10 mouse cellular contexts compared by ENCODE assay signal in the genomic region with DNA sequence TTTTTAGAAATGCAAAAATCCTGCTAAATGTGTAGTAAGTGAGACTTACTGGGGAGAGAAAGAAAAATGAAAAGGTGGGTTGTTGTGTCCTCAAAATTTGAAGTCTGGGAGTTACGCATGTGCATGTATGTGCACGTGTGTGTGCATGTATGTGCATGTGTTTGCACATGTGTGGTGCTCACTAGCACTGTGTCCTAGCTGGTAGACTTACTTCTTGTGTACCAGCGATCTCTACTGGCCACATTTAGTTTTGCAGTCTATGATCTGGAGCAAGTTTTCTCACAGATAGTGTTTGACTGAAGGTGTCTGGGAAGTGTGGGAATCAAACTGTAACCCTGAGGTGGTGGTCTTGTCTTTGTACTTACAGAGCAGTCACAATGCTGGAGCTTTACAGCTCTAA. TPM values are rescaled to one million over a fixed set of nuclear protein-coding genes. Genes with fewer than 3 reads are reported as not detected.
DNase-seq lines count a peak whose midpoint lies in the region; ATAC-seq and TF ChIP-seq lines count a peak whose summit lies in the region.
"Had no signal": no experiment of that assay in that cellular context is flagged by ENCODE, and none has a peak within 500 bp of the region (broad histone marks: within the 10 kb centered on the region; RNA-seq: fewer than 3 reads in every experiment).

No protein-coding gene starts in this region.

- H3K4me3 ChIP-seq in hindbrain, embryonic 11.5 days (ENCODE audit: low read depth, low read length) = no peak overlapping the region
- H3K4me3 ChIP-seq in hindbrain, embryonic 16.5 days (ENCODE audit: low read length) = no peak overlapping the region
- no peak overlapping the region for H3K4me3 ChIP-seq in CH12.LX (replicated peaks in 1 of 3; ENCODE audit: low read depth in 2 of 3, low read length in 2 of 3, poor library complexity in 1 of 3)
- H3K4me3 ChIP-seq in embryonic facial prominence, embryonic 14.5 days (ENCODE audit: low read depth, low read length) = no peak overlapping the region
- H3K4me3 ChIP-seq: embryonic facial prominence, embryonic 15.5 days; lung, embryonic 15.5 days had no signal

- 34% methylated on average over 3 of the region's 3 CpGs for WGBS in hindbrain, embryonic 11.5 days
- WGBS in hindbrain, embryonic 16.5 days = 31% methylated on average over 3 of the region's 3 CpGs
- 25% methylated on average over 3 of the region's 3 CpGs for WGBS in embryonic facial prominence, embryonic 14.5 days

- no peaks in the 10 kb centered on the region for H3K36me3 ChIP-seq in hindbrain, embryonic 11.5 days (ENCODE audit: control insufficient read depth, insufficient read depth, low read length)
- no peaks in the 10 kb centered on the region for H3K36me3 ChIP-seq in hindbrain, embryonic 16.5 days (ENCODE audit: control insufficient read depth, insufficient read depth, low read length)
- H3K36me3 ChIP-seq in CH12.LX (replicated peaks in 1 of 2; ENCODE audit: control insufficient read depth in 1 of 2, insufficient read depth in 1 of 2, low read length in 1 of 2) = no peaks in the 10 kb centered on the region
- no peaks in the 10 kb centered on the region for H3K36me3 ChIP-seq in embryonic facial prominence, embryonic 14.5 days (ENCODE audit: control insufficient read depth, insufficient read depth, low read length)
- H3K36me3 ChIP-seq: embryonic facial prominence, embryonic 15.5 days; lung, embryonic 15.5 days had no signal

- no peak overlapping the region for H3K9ac ChIP-seq in hindbrain, embryonic 11.5 days (ENCODE audit: low read depth, low read length)
- no peak overlapping the region for H3K9ac ChIP-seq in hindbrain, embryonic 16.5 days (ENCODE audit: low read depth, low read length)
- no peak overlapping the region for H3K9ac ChIP-seq in CH12.LX (ENCODE audit: insufficient read depth, low read depth)
- H3K9ac ChIP-seq in embryonic facial prominence, embryonic 14.5 days (ENCODE audit: low read depth, low read length) = no peak overlapping the region
- H3K9ac ChIP-seq: embryonic facial prominence, embryonic 15.5 days; lung, embryonic 15.5 days had no signal

- no peak for TF ChIP-seq EP300 in CH12.LX (IDR thresholded peaks at IDR 0.05; ENCODE audit: low read length)

- H3K27ac ChIP-seq in hindbrain, embryonic 11.5 days (ENCODE audit: low read depth, low read length) = no peak overlapping the region
- H3K27ac ChIP-seq in hindbrain, embryonic 16.5 days (ENCODE audit: low read depth, low read length) = no peak overlapping the region
- no peak overlapping the region for H3K27ac ChIP-seq in CH12.LX (ENCODE audit: insufficient read depth, low read depth)
- H3K27ac ChIP-seq in embryonic facial prominence, embryonic 14.5 days (replicated peaks; ENCODE audit: low read depth, low read length) = no peak overlapping the region
- H3K27ac ChIP-seq: embryonic facial prominence, embryonic 15.5 days; lung, embryonic 15.5 days had no signal

- H3K79me2 ChIP-seq in CH12.LX (replicated peaks; ENCODE audit: control insufficient read depth, extremely low read depth, insufficient read depth, poor library complexity, severe bottlenecking) = no peaks in the 10 kb centered on the region

- TF ChIP-seq RAD21 in CH12.LX (IDR thresholded peaks at IDR 0.05; ENCODE audit: low read depth, low read length) = peak; percentile 94

- H3K9me3 ChIP-seq in hindbrain, embryonic 11.5 days (ENCODE audit: control insufficient read depth, low read length) = no peaks in the 10 kb centered on the region
- H3K9me3 ChIP-seq in hindbrain, embryonic 16.5 days (ENCODE audit: control insufficient read depth, low read length) = no peaks in the 10 kb centered on the region
- no peaks in the 10 kb centered on the region for H3K9me3 ChIP-seq in CH12.LX (replicated peaks; ENCODE audit: low read length)
- H3K9me3 ChIP-seq in embryonic facial prominence, embryonic 14.5 days (ENCODE audit: control insufficient read depth, low read length) = no peaks in the 10 kb centered on the region
- H3K9me3 ChIP-seq: embryonic facial prominence, embryonic 15.5 days; lung, embryonic 15.5 days had no signal

- dilution Hi-C loops in CH12.LX (cut with MboI; ENCODE audit: extremely low pct_ligation_motif_present, extremely low pct_unique_long_range_greater_than_20kb, low sequenced_read_pairs) = no loop called here

- DNase-seq in hindbrain, embryonic 11.5 days (ENCODE audit: low spot score) = peak; percentile 60
- peak; percentile 55 for DNase-seq in CH12.LX (ENCODE audit: extremely low read depth)
- DNase-seq in adrenal gland, postnatal 14 days = peak; percentile 26
- peak; percentile 40 for DNase-seq in embryonic facial prominence, embryonic 14.5 days (ENCODE audit: low spot score)
- DNase-seq in layer of hippocampus, adult 8-10 months (ENCODE audit: low spot score in 2 of 2) = peak; percentile 4

- TF ChIP-seq CTCF in CH12.LX (conservative IDR thresholded peaks at IDR 0.05 in 1 of 2, IDR thresholded peaks at IDR 0.05 in 1 of 2; ENCODE audit: low read depth in 2 of 2, low read length in 2 of 2) = peak; percentile 82 to 85

- no peaks in the 10 kb centered on the region for H3K4me1 ChIP-seq in hindbrain, embryonic 11.5 days (replicated peaks; ENCODE audit: control insufficient read depth, insufficient read depth, low read length)
- no peaks in the 10 kb centered on the region for H3K4me1 ChIP-seq in hindbrain, embryonic 16.5 days (ENCODE audit: control insufficient read depth, insufficient read depth, low read depth, low read length)
- H3K4me1 ChIP-seq in CH12.LX (ENCODE audit: control insufficient read depth in 1 of 2, insufficient read depth in 2 of 2) = no peaks in the 10 kb centered on the region
- no peaks in the 10 kb centered on the region for H3K4me1 ChIP-seq in embryonic facial prominence, embryonic 14.5 days (ENCODE audit: control insufficient read depth, insufficient read depth, low read length)
- H3K4me1 ChIP-seq: embryonic facial prominence, embryonic 15.5 days; lung, embryonic 15.5 days had no signal

- H3K27me3 ChIP-seq in hindbrain, embryonic 11.5 days (ENCODE audit: control insufficient read depth, insufficient read depth, low read length) = no peaks in the 10 kb centered on the region
- H3K27me3 ChIP-seq in hindbrain, embryonic 16.5 days (replicated peaks; ENCODE audit: control insufficient read depth, insufficient read depth, low read length) = no peaks in the 10 kb centered on the region
- peaks cover 11% of the 10 kb centered on the region for H3K27me3 ChIP-seq in CH12.LX (replicated peaks)
- H3K27me3 ChIP-seq in embryonic facial prominence, embryonic 14.5 days (replicated peaks; ENCODE audit: control insufficient read depth, insufficient read depth, low read length) = no peaks in the 10 kb centered on the region
- H3K27me3 ChIP-seq: embryonic facial prominence, embryonic 15.5 days; lung, embryonic 15.5 days had no signal

- in situ Hi-C loops in CH12.LX (cut with MboI; ENCODE audit: low pct_ligation_motif_present, low pct_unique_long_range_greater_than_20kb, low sequenced_read_pairs) = loop anchor here (10.0 kb wide), 1 partner anchor 145 kb away; no protein-coding TSS in a partner anchor

- no peak for TF ChIP-seq POLR2A in CH12.LX (IDR thresholded peaks at IDR 0.05; ENCODE audit: low read depth, low read length)

- ATAC-seq in hindbrain, embryonic 11.5 days (ENCODE audit: low FRiP score) = no peak
- no peak for ATAC-seq in hindbrain, embryonic 16.5 days
- ATAC-seq in embryonic facial prominence, embryonic 14.5 days (ENCODE audit: low read depth) = no peak
- ATAC-seq in neutrophil, adult 5-6 weeks (ENCODE audit: extremely low read depth, insufficient number of reproducible peaks, low FRiP score, poor library complexity, severe bottlenecking) = peak; percentile 51; the same call in 1 of the 2 replicates
- no peak for ATAC-seq in inflammation-experienced regulatory T-cells, adult 6 months

- no peak overlapping the region for H3K4me2 ChIP-seq in hindbrain, embryonic 11.5 days (replicated peaks; ENCODE audit: low read depth, low read length)
- no peak overlapping the region for H3K4me2 ChIP-seq in hindbrain, embryonic 16.5 days (ENCODE audit: low read length)
- H3K4me2 ChIP-seq in CH12.LX (ENCODE audit: insufficient read depth, low read depth, poor library complexity, severe bottlenecking) = no peak overlapping the region
- no peak overlapping the region for H3K4me2 ChIP-seq in embryonic facial prominence, embryonic 14.5 days (ENCODE audit: low read depth, low read length)
- H3K4me2 ChIP-seq: embryonic facial prominence, embryonic 15.5 days; lung, embryonic 15.5 days had no signal

RNA-seq across cellular contexts. Expression of gene Olfr215, which starts 14.2 kb away (rescaled TPM):
- not detected in 2 replicates for polyA plus RNA-seq in hindbrain, embryonic 11.5 days (2014; fragmentation: Nextera tagmentation; extraction: Ambion mirVana)
- not detected in 2 replicates for polyA plus RNA-seq in hindbrain, embryonic 16.5 days (2015; fragmentation: Nextera tagmentation; extraction: Ambion mirVana)
- total RNA-seq in CH12.LX (2012; rRNA removed) = not detected in 2 replicates
- total RNA-seq in CH12.LX (2014; rRNA removed) = not detected in 2 replicates
- polyA plus RNA-seq in CH12.LX (2012; ENCODE audit: insufficient read length, low read depth) = not detected in 2 replicates
- not detected in 2 replicates for total RNA-seq in adrenal gland, postnatal 14 days (2021)
- not detected in 2 replicates for polyA plus RNA-seq in embryonic facial prominence, embryonic 14.5 days (2014; fragmentation: Nextera tagmentation; extraction: Ambion mirVana)
- not detected for total RNA-seq in layer of hippocampus, adult 8-10 months (2022)
- total RNA-seq in neutrophil, adult 5-6 weeks (2017) = not detected in 2 replicates
- not detected for polyA plus RNA-seq in inflammation-experienced regulatory T-cells, adult 6 months (2017; shearing (Covaris generic))
- polyA plus RNA-seq: embryonic facial prominence, embryonic 15.5 days; lung, embryonic 15.5 days had no signal

RNA-seq across cellular contexts. Expression of gene Olfr214, which starts 15.8 kb away (rescaled TPM):
- polyA plus RNA-seq in hindbrain, embryonic 11.5 days (2014; fragmentation: Nextera tagmentation; extraction: Ambion mirVana) = not detected in 2 replicates
- polyA plus RNA-seq in hindbrain, embryonic 16.5 days (2015; fragmentation: Nextera tagmentation; extraction: Ambion mirVana) = not detected in 2 replicates
- total RNA-seq in CH12.LX (2012; rRNA removed) = not detected in 2 replicates
- total RNA-seq in CH12.LX (2014; rRNA removed) = not detected in 2 replicates
- polyA plus RNA-seq in CH12.LX (2012; ENCODE audit: insufficient read length, low read depth) = not detected in 2 replicates
- not detected in 2 replicates for total RNA-seq in adrenal gland, postnatal 14 days (2021)
- not detected in 2 replicates for polyA plus RNA-seq in embryonic facial prominence, embryonic 14.5 days (2014; fragmentation: Nextera tagmentation; extraction: Ambion mirVana)
- total RNA-seq in layer of hippocampus, adult 8-10 months (2022) = not detected
- not detected in 2 replicates for total RNA-seq in neutrophil, adult 5-6 weeks (2017)
- not detected for polyA plus RNA-seq in inflammation-experienced regulatory T-cells, adult 6 months (2017; shearing (Covaris generic))
- polyA plus RNA-seq: embryonic facial prominence, embryonic 15.5 days; lung, embryonic 15.5 days had no signal

RNA-seq across cellular contexts. Expression of gene Gm5580, which starts 18.9 kb away (rescaled TPM):
- 0.36 and 0.54 TPM in 2 replicates for polyA plus RNA-seq in hindbrain, embryonic 11.5 days (2014; fragmentation: Nextera tagmentation; extraction: Ambion mirVana)
- 0.22 and 0.96 TPM in 2 replicates for polyA plus RNA-seq in hindbrain, embryonic 16.5 days (2015; fragmentation: Nextera tagmentation; extraction: Ambion mirVana)
- total RNA-seq in CH12.LX (2012; rRNA removed) = 0.80 and 1.1 TPM in 2 replicates
- total RNA-seq in CH12.LX (2014; rRNA removed) = 2.9 and 3.7 TPM in 2 replicates
- polyA plus RNA-seq in CH12.LX (2012; ENCODE audit: insufficient read length, low read depth) = 0.29 and 0.56 TPM in 2 replicates
- 2.7 and 4.7 TPM in 2 replicates for total RNA-seq in adrenal gland, postnatal 14 days (2021)
- 0.35 and 0.38 TPM in 2 replicates for polyA plus RNA-seq in embryonic facial prominence, embryonic 14.5 days (2014; fragmentation: Nextera tagmentation; extraction: Ambion mirVana)
- 1 to 10 TPM; 1.7 to 3.0 (median 2.6) TPM for total RNA-seq in layer of hippocampus, adult 8-10 months (2022)
- not detected in 2 replicates for total RNA-seq in neutrophil, adult 5-6 weeks (2017)
- polyA plus RNA-seq in inflammation-experienced regulatory T-cells, adult 6 months (2017; shearing (Covaris generic)) = under 1 TPM in 1 of 3 experiments, not detected in 2; 0.26 TPM

RNA-seq across cellular contexts. Expression of gene Olfr213, which starts 31.6 kb away (rescaled TPM):
- polyA plus RNA-seq in hindbrain, embryonic 11.5 days (2014; fragmentation: Nextera tagmentation; extraction: Ambion mirVana) = not detected in 2 replicates
- polyA plus RNA-seq in hindbrain, embryonic 16.5 days (2015; fragmentation: Nextera tagmentation; extraction: Ambion mirVana) = not detected in 2 replicates
- total RNA-seq in CH12.LX (2012; rRNA removed) (not detected in 2 replicates), CH12.LX (2014; rRNA removed) (not detected in 2 replicates)
- polyA plus RNA-seq in CH12.LX (2012; ENCODE audit: insufficient read length, low read depth) = not detected in 2 replicates
- total RNA-seq in adrenal gland, postnatal 14 days (2021) = not detected in 2 replicates
- not detected in 2 replicates for polyA plus RNA-seq in embryonic facial prominence, embryonic 14.5 days (2014; fragmentation: Nextera tagmentation; extraction: Ambion mirVana)
- total RNA-seq in layer of hippocampus, adult 8-10 months (2022) = not detected
- total RNA-seq in neutrophil, adult 5-6 weeks (2017) = not detected in 2 replicates
- polyA plus RNA-seq in inflammation-experienced regulatory T-cells, adult 6 months (2017; shearing (Covaris generic)) = not detected
- polyA plus RNA-seq: embryonic facial prominence, embryonic 15.5 days; lung, embryonic 15.5 days had no signal

RNA-seq across cellular contexts. Expression of gene Zfp422, which starts 59.0 kb away (rescaled TPM):
- 313 and 337 TPM in 2 replicates for polyA plus RNA-seq in hindbrain, embryonic 11.5 days (2014; fragmentation: Nextera tagmentation; extraction: Ambion mirVana)
- polyA plus RNA-seq in hindbrain, embryonic 16.5 days (2015; fragmentation: Nextera tagmentation; extraction: Ambion mirVana) = 120 and 126 TPM in 2 replicates
- total RNA-seq in CH12.LX (2012; rRNA removed) (11.9 and 13.0 TPM in 2 replicates), CH12.LX (2014; rRNA removed) (25.9 and 33.4 TPM in 2 replicates)
- 31.1 and 33.2 TPM in 2 replicates for polyA plus RNA-seq in CH12.LX (2012; ENCODE audit: insufficient read length, low read depth)
- 23.9 and 26.2 TPM in 2 replicates for total RNA-seq in adrenal gland, postnatal 14 days (2021)
- polyA plus RNA-seq in embryonic facial prominence, embryonic 14.5 days (2014; fragmentation: Nextera tagmentation; extraction: Ambion mirVana) = 131 and 154 TPM in 2 replicates
- total RNA-seq in layer of hippocampus, adult 8-10 months (2022) = 10 to 100 TPM; 19.8 to 22.8 (median 20.4) TPM
- total RNA-seq in neutrophil, adult 5-6 weeks (2017) = 11.6 and 12.8 TPM in 2 replicates
- 10 to 100 TPM; 32.2 to 36.2 (median 33.5) TPM for polyA plus RNA-seq in inflammation-experienced regulatory T-cells, adult 6 months (2017; shearing (Covaris generic))

Comparison
In these comparisons a context has a peak if more than half of its experiments do, and no peak if none do; other contexts are left out.
1. DNase-seq: peak in every context shown above with its lines; median percentile 60 in hindbrain, embryonic 11.5 days; 55 in CH12.LX; 40 in embryonic facial prominence, embryonic 14.5 days; 26 in adrenal gland, postnatal 14 days; 4 in layer of hippocampus, adult 8-10 months.